Mouse (Mus musculus) liver, embryonic 13.5 days (tissue): ENCODE measurements around the gene Camk2d. TPM values are rescaled to one million over a fixed set of nuclear protein-coding genes. Genes with fewer than 3 reads are reported as not detected.

ENCODE experiments used
- ATAC-seq: fragments of 200-750 bp; cut with Nextera tagmentation; 2 replicates; pipeline ENCODE4 v1.8.0; 2017; ENCODE audit warnings: low read depth, mild to moderate bottlenecking, moderate number of reproducible peaks, moderate library complexity
- DNase-seq: peaks from one replicate; pipeline ENCODE4 v3.0.0; 2022
- H3K27ac ChIP-seq: fragments of 300-500 bp; sonication (generic); 2 replicates; pipeline ENCODE4 v1.5.1; 2015; ENCODE audit warnings: moderate library complexity, mild to moderate bottlenecking, inconsistent platforms
- H3K27me3 ChIP-seq: fragments of 300-500 bp; sonication (generic); 2 replicates; pipeline ENCODE4 v1.6.1; 2015; ENCODE audit warnings: mild to moderate bottlenecking, inconsistent platforms
- H3K36me3 ChIP-seq: fragments of 300-500 bp; sonication (generic); 2 replicates; pipeline ENCODE4 v1.6.1; 2015; ENCODE audit warnings: mild to moderate bottlenecking, inconsistent platforms
- H3K4me1 ChIP-seq: fragments of 300-500 bp; sonication (generic); replicated peaks from 2 replicates; pipeline ENCODE4 v1.6.1; 2015; ENCODE audit warnings: inconsistent platforms
- H3K4me2 ChIP-seq: fragments of 300-500 bp; sonication (generic); 2 replicates; pipeline ENCODE4 v1.6.1; 2015; ENCODE audit warnings: inconsistent platforms, mild to moderate bottlenecking, moderate library complexity
- H3K4me3 ChIP-seq: fragments of 300-500 bp; sonication (generic); replicated peaks from 2 replicates; pipeline ENCODE4 v1.5.1; 2015; ENCODE audit warnings: mild to moderate bottlenecking, inconsistent platforms
- H3K9ac ChIP-seq: fragments of 300-500 bp; sonication (generic); 2 replicates; pipeline ENCODE4 v1.6.1; 2015; ENCODE audit warnings: mild to moderate bottlenecking, inconsistent platforms
- H3K9me3 ChIP-seq: fragments of 300-500 bp; sonication (generic); replicated peaks from 2 replicates; pipeline ENCODE4 v1.6.1; 2016; ENCODE audit warnings: inconsistent platforms
- WGBS: fragments of 180-500 bp; shearing (Covaris S2); methylation state at CpG from one replicate; pipeline ENCODE4 v1.1.7; 2015; ENCODE audit not compliant: insufficient replicate concordance; 5-methylcytosine and 5-hydroxymethylcytosine counted together
- polyA plus RNA-seq: library from polyadenylated mRNA; unstranded; fragments of >200 nt; fragmentation: Nextera tagmentation; extraction: Ambion mirVana; gene quantifications from 2 replicates; pipeline ENCODE4 v1.2.1, GENCODE M21; 2015

The Camk2d gene
- polyA plus RNA-seq, 1 experiment from 2014 or later = 2.9 TPM

- no peaks in the 10 kb centered on the region for H3K9me3 ChIP-seq
- DNase-seq (no peak), ATAC-seq (no peak)
- H3K36me3 ChIP-seq = no peaks in the 10 kb centered on the region
- H3K4me2 ChIP-seq = no peak overlapping the region
- no peak overlapping the region for H3K4me3 ChIP-seq
- no peak overlapping the region for H3K9ac ChIP-seq
- no peaks in the 10 kb centered on the region for H3K4me1 ChIP-seq
- no peaks in the 10 kb centered on the region for H3K27me3 ChIP-seq
- WGBS = 71% methylated on average over 9 of the region's 9 CpGs
- H3K27ac ChIP-seq = no peak overlapping the region
These were observed 129.5 kb downstream of the Camk2d start for GRCm38 (mm10) chr3:126725647-126726046.

- H3K9ac ChIP-seq = no peak overlapping the region
- H3K27me3 ChIP-seq = no peaks in the 10 kb centered on the region
- H3K36me3 ChIP-seq = no peaks in the 10 kb centered on the region
- no peak for DNase-seq
- no peak overlapping the region for H3K27ac ChIP-seq
- no peaks in the 10 kb centered on the region for H3K4me1 ChIP-seq
- no peak overlapping the region for H3K4me2 ChIP-seq
- H3K9me3 ChIP-seq = no peaks in the 10 kb centered on the region
- no peak for ATAC-seq
- no peak overlapping the region for H3K4me3 ChIP-seq
- 74% methylated on average over 4 of the region's 4 CpGs for WGBS
These were observed 131.3 kb downstream of the Camk2d start for GRCm38 (mm10) chr3:126727387-126727786.

DNA sequence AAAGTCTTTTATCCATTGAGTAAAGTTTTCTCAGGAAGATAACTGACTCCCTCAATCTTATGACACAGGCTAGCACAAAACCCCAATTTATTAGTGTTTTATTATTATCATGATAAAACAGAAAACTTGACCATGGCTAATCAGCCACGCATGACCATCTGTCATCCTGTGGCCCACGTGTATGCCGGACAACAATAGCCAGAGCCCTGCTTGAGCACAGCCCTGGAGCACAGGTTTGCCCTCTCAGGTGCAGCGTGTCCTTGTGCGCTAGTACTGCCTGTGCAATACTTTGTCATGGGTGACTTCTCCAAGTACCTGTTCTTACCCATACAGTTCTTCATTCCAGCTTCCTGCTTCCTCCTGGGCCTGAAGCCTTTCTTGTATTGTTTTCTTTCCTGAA is 134.3 kb downstream of the Camk2d start:
- Histone ChIP-seq H3K4me3 (no peak overlapping the region), H3K36me3 (no peaks in the 10 kb centered on the region), H3K27ac (no peak overlapping the region), H3K4me2 (no peak overlapping the region), H3K4me1 (no peaks in the 10 kb centered on the region), H3K9me3 (no peaks in the 10 kb centered on the region), H3K27me3 (no peaks in the 10 kb centered on the region), H3K9ac (no peak overlapping the region)
- ATAC-seq (no peak), DNase-seq (no peak)
- 79% methylated on average over 5 of the region's 5 CpGs for WGBS

GRCm38 (mm10) chr3:126732323-126732722 is 136.2 kb downstream of the Camk2d start:
- Histone ChIP-seq H3K27ac (no peak overlapping the region), H3K9ac (no peak overlapping the region), H3K36me3 (no peaks in the 10 kb centered on the region), H3K4me1 (no peaks in the 10 kb centered on the region), H3K4me2 (no peak overlapping the region), H3K4me3 (no peak overlapping the region), H3K27me3 (no peaks in the 10 kb centered on the region), H3K9me3 (no peaks in the 10 kb centered on the region)
- DNase-seq (no peak), ATAC-seq (no peak)
- whole genome bisulfite sequencing = 60% methylated on average over 2 of the region's 2 CpGs

DNA sequence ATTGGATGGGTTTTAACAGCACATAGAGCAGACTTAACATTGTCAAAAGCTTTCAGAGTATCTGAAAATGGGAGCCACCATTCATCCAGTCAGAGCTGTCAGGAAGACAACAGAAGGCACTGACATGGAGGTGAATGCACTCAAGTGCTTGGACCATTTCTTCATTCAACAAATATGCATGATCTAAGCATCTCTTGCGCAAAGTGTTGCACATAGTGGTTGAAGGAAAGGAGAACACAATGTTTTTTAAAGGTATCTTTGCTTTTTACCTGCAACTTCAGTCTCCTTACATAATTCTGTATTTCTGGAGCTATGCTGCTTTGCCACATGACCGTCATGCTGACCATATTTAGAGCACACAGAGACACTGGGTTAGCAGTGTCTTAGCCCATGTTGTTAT is 138.4 kb downstream of the Camk2d start:
- Histone ChIP-seq H3K4me1 (no peaks in the 10 kb centered on the region), H3K4me3 (no peak overlapping the region), H3K27ac (no peak overlapping the region), H3K27me3 (no peaks in the 10 kb centered on the region), H3K4me2 (no peak overlapping the region), H3K9me3 (no peaks in the 10 kb centered on the region), H3K9ac (no peak overlapping the region), H3K36me3 (no peaks in the 10 kb centered on the region)
- DNase-seq = no peak
- 82% methylated on average over 2 of the region's 2 CpGs for whole genome bisulfite sequencing
- no peak for ATAC-seq

DNA sequence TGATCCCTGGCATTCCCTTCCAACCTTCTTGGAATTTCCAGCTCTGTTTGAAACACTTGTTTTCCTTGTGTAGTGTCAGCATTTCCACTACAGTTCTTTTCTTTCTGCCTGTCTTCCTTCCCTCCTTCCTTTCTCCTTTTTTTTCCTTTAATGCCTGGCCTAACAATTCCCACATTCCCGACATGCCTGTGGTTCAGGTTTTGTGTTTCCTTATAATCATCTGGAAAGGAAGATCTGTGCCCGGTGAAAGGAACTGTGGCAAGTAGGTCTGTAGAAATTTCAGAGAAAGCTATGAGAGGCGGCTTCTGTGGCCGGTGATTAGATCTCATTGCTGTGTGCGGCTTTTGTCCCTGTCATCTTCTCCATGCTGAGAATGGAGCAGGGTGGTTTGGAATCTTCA is 139.1 kb downstream of the Camk2d start:
- no peak overlapping the region for H3K9ac ChIP-seq
- H3K9me3 ChIP-seq = no peaks in the 10 kb centered on the region
- no peaks in the 10 kb centered on the region for H3K4me1 ChIP-seq
- ATAC-seq (no peak), DNase-seq (no peak)
- no peaks in the 10 kb centered on the region for H3K36me3 ChIP-seq
- H3K27ac ChIP-seq = no peak overlapping the region
- no peaks in the 10 kb centered on the region for H3K27me3 ChIP-seq
- no peak overlapping the region for H3K4me3 ChIP-seq
- H3K4me2 ChIP-seq = no peak overlapping the region
- 63% methylated on average over 5 of the region's 5 CpGs for WGBS

DNA sequence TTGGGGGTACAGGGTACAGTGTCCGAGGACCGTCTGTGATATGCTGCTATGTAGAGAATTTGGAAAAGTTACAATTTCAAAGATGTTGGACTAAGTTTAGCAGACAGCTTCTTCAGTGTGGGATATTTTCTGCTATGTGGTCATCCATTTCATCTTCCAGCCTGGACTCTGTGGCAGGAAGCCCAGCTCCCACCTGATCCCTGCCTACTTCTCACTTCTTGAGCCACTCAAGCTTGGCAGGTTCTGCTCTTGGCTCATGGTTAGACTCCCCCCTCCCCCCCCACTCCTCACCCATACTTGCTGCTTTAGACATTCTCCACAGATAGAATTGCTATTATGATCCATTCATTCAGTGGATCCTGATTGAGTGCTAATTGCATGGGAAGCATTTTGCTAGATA is 141.0 kb downstream of the Camk2d start:
- whole genome bisulfite sequencing = 78% methylated on average over 2 of the region's 2 CpGs
- Histone ChIP-seq H3K4me2 (no peak overlapping the region), H3K9ac (no peak overlapping the region), H3K27ac (no peak overlapping the region), H3K4me3 (no peak overlapping the region), H3K27me3 (no peaks in the 10 kb centered on the region), H3K36me3 (no peaks in the 10 kb centered on the region), H3K4me1 (no peaks in the 10 kb centered on the region), H3K9me3 (no peaks in the 10 kb centered on the region)
- ATAC-seq (no peak), DNase-seq (no peak)

DNA sequence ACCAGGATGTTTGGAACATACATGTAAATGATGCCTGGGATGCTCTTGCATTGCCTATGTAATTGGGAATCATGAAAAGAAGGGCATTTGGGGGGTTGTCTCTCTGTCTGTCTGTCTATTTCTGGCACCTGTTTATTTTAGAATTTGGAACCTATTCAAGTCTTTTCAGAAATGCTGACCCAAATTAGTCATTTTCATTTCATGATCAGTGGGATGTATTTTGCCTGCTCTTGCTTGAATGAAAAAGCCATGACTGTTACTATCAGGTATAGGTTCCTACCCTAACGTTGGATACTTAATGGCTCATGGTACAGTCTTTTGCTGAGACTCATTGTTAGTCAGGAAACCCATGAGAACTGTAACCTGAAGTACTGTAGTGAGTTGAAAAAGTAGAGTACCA is 144.0 kb downstream of the Camk2d start:
- WGBS = 51% methylated on average over 1 of the region's 1 CpGs
- H3K27me3 ChIP-seq = no peaks in the 10 kb centered on the region
- ATAC-seq (no peak), DNase-seq (no peak)
- H3K27ac ChIP-seq = no peak overlapping the region
- H3K4me3 ChIP-seq = no peak overlapping the region
- H3K9me3 ChIP-seq = no peaks in the 10 kb centered on the region
- no peaks in the 10 kb centered on the region; the same call in 1 of the 2 replicates for H3K4me1 ChIP-seq
- no peak overlapping the region for H3K4me2 ChIP-seq
- H3K9ac ChIP-seq = no peak overlapping the region
- no peaks in the 10 kb centered on the region for H3K36me3 ChIP-seq

GRCm38 (mm10) chr3:126744432-126745133 is 148.5 kb downstream of the Camk2d start:
- Histone ChIP-seq H3K4me2 (no peak overlapping the region), H3K27me3 (no peaks in the 10 kb centered on the region), H3K36me3 (no peaks in the 10 kb centered on the region), H3K9me3 (no peaks in the 10 kb centered on the region), H3K4me1 (no peaks in the 10 kb centered on the region; the same call in 1 of the 2 replicates), H3K27ac (no peak overlapping the region), H3K4me3 (no peak overlapping the region), H3K9ac (no peak overlapping the region)
- ATAC-seq = no peak
- 67% methylated on average over 3 of the region's 3 CpGs for WGBS
- DNase-seq = no peak

- no peaks in the 10 kb centered on the region for H3K27me3 ChIP-seq
- no peak overlapping the region for H3K27ac ChIP-seq
- no peak overlapping the region for H3K4me3 ChIP-seq
- DNase-seq (no peak), ATAC-seq (no peak)
- H3K36me3 ChIP-seq = no peaks in the 10 kb centered on the region
- H3K4me1 ChIP-seq = no peaks in the 10 kb centered on the region; the same call in 1 of the 2 replicates
- WGBS = 62% methylated on average over 11 of the region's 11 CpGs
- H3K9ac ChIP-seq = no peak overlapping the region
- H3K4me2 ChIP-seq = no peak overlapping the region
- no peaks in the 10 kb centered on the region for H3K9me3 ChIP-seq
These were observed 150.2 kb downstream of the Camk2d start for GRCm38 (mm10) chr3:126746148-126746803.

- no peaks in the 10 kb centered on the region for H3K36me3 ChIP-seq
- H3K9me3 ChIP-seq = no peaks in the 10 kb centered on the region
- H3K4me2 ChIP-seq = no peak overlapping the region
- DNase-seq (no peak), ATAC-seq (no peak)
- H3K27ac ChIP-seq = no peak overlapping the region
- 69% methylated on average over 3 of the region's 3 CpGs for WGBS
- H3K4me3 ChIP-seq = no peak overlapping the region
- no peaks in the 10 kb centered on the region; the same call in 1 of the 2 replicates for H3K4me1 ChIP-seq
- H3K9ac ChIP-seq = no peak overlapping the region
- no peaks in the 10 kb centered on the region for H3K27me3 ChIP-seq
These were observed 151.5 kb downstream of the Camk2d start for GRCm38 (mm10) chr3:126747628-126748027.
